Mouse (Mus musculus) ES-E14 (cell line): ENCODE data around the gene Gm11172.

Experiments used
- HCFC1 ChIP-seq: IDR thresholded peaks from 2 replicates; pipeline ENCODE4 v1.6.1; 2012; ENCODE audit warnings: low read length, inconsistent platforms, borderline replicate concordance; ENCODE audit not compliant: insufficient read depth
- MAFK ChIP-seq: IDR thresholded peaks from 2 replicates; pipeline ENCODE4 v1.6.1; 2014; ENCODE audit warnings: mild to moderate bottlenecking, low read depth, low read length, inconsistent platforms; ENCODE audit not compliant: insufficient read depth
- ZNF384 ChIP-seq: IDR thresholded peaks from 2 replicates; pipeline ENCODE4 v1.6.1; 2012; ENCODE audit warnings: low read depth, low read length, inconsistent platforms

GRCm38 (mm10) chr16:10781862-10782371 is 30.8 kb upstream of the Gm11172 start:
- no peak for TF ChIP-seq HCFC1
- TF ChIP-seq ZNF384, result 0 out of 2 replicates have a peak, but pooled peaks have one; percentile 33
- no peak for TF ChIP-seq MAFK
